Mouse (Mus musculus) megakaryocyte, embryonic 14.5 days (primary cell): Measurements from ENCODE around the gene Zfp628.

Source experiments
- FLI1 ChIP-seq: IDR thresholded peaks from 2 replicates; pipeline ENCODE4 v1.6.1; 2012; ENCODE audit warnings: low read length, inconsistent platforms, mixed read lengths
- GATA1 ChIP-seq: IDR thresholded peaks from 3 replicates; pipeline ENCODE4 v1.6.1; 2012; ENCODE audit warnings: mixed read lengths, low read length, inconsistent platforms, borderline replicate concordance

DNA sequence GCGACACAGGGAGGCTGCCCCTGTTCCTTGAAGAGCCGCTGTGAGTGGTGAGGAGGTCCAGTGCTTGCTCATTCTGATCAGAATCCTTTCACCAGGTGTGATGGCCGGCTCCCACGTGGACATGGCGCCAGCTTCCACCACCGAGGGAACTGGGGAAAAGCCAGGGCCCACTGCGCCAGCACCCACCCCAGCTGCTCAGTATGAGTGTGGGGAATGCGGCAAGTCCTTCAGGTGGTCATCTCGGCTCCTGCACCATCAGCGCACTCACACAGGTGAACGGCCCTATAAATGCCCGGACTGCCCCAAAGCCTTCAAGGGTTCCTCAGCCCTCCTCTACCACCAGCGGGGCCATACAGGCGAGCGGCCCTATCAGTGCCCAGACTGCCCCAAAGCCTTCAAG, 3.7 kb downstream of the Zfp628 start:
- TF ChIP-seq GATA1 (no peak), FLI1 (no peak)
